Mouse (Mus musculus) right cerebral cortex, postnatal 14 days (tissue): Measurements from ENCODE around the gene Ccdc189.

ENCODE experiments used
- DNase-seq: peaks from one replicate; pipeline ENCODE4 v3.0.0; 2022

The Ccdc189 gene

GRCm38 (mm10) chr7:127589637-127590036 is 1.2 kb upstream of the Ccdc189 start:
- DNase-seq = peak; percentile 2

- DNase-seq = peak; percentile 27
These were observed 506 bp upstream of the Ccdc189 start for GRCm38 (mm10) chr7:127588901-127589300.

- DNase-seq = no peak
These were observed 1.2 kb downstream of the Ccdc189 start for GRCm38 (mm10) chr7:127587196-127587595.

DNA sequence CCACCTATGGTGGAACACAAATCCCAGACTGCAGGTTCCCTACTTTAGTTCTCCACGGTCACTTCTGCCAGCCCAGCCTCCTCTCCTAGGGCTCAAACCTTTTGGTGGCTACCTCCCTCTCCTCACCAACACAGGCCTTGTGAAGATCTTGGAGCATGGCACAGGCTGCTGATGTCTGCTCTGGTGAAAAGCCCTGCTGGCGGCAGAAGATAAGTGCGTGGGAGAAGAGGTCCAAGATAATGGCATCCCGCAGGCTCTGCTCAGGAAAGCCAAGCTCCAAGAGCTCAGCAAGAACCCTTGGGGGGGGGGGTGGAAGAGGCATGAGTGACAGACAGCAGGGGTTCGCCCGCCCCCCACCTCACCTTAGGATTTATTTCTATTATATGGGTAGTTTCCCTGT is 2.2 kb downstream of the Ccdc189 start:
- DNase-seq = no peak

GRCm38 (mm10) chr7:127585031-127585430 is 3.4 kb downstream of the Ccdc189 start:
- no peak for DNase-seq

DNA sequence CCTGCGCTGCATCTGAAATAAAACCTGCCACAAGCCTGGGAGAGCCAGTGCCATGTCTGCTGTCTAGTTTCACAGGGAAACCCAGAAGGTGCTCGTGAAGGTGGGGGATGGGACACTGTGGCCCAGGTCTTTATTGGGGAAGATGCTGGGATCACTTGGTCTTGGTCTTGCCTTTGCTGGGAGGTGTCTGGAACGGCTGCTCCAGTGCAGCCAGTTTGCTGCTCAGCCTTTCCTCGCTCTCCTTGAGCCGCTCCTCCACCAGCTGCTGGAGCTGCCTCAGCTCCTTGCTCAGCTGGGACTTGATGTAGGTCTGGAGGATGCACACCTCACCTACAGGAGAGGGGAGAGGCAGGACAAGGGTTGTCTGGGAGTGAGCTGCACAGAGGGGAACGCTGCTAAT is 5.1 kb downstream of the Ccdc189 start:
- DNase-seq = no peak

GRCm38 (mm10) chr7:127574115-127574514 is 14.3 kb downstream of the Ccdc189 start:
- no peak for DNase-seq

- DNase-seq = no peak
These were observed 14.8 kb downstream of the Ccdc189 start for GRCm38 (mm10) chr7:127573503-127574008.

DNA sequence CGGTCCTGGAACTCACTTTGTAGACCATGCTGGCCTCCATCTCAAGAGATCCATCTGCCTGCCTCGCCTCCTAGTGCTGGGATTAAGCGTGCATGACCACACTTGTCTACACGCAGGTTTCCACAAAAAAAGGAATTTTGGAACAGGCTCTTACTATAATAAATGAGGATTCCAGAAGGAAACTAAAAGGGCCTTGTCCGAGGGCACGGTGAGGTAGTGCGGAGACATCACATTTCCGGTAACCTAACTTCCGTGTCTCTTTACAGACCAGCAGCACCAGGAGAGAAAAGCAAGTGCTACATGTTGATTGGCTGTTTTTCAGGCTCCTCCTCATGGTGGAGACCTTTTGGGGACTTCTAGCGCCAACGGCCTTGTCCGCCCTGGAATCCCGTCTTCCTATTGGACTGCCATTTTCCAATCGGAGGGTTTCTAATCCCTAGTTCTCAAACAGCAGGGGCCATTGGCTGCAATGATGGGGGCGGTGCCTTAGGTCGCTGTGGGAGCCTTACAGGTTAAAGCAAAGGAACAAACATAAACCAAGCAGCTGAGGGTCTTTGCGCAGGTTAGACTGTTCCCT is 15.4 kb downstream of the Ccdc189 start, which contains the start of gene Phkg2:
Gene Phkg2 (plus strand): TSS at position 446 of the 577 bp plus-strand sequence.
- peak; percentile 82 for DNase-seq

DNA sequence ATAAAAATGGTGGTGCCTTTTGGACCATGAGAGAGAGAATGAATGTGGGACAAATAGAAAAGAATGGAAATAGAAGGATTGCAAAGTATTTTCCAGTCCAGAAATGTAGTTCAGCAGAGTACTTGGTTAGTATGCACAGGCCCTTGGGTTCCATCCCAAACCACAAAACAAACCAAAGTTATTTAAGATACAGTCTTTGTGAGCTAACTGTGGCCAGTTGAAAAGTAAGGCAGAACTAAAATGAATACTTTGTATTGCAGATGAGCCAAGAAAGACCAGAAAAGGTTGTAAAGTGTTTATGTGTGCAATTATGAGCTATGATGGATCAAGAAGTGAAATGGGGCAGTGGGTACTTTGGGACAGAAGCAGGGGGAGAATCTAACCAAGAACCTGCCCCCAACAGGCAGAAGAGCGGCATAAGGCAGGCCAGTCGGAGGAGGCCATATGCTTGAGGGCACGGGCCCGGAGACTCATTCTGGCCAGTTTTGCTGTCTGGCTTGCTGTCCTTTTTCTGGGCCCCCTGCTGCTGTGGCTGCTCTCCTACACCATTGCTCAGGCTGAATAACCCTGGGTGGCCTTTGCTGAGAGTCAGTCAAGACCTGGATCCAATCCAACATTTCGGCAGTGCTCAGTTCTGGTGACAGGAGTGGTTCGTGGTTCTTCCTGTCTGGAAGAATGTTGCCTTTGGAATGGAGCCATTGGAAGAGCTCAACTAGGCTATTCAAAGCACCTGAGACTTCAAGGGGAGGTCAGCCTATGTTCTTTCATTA is 23.8 kb downstream of the Ccdc189 start:
- DNase-seq = no peak

DNA sequence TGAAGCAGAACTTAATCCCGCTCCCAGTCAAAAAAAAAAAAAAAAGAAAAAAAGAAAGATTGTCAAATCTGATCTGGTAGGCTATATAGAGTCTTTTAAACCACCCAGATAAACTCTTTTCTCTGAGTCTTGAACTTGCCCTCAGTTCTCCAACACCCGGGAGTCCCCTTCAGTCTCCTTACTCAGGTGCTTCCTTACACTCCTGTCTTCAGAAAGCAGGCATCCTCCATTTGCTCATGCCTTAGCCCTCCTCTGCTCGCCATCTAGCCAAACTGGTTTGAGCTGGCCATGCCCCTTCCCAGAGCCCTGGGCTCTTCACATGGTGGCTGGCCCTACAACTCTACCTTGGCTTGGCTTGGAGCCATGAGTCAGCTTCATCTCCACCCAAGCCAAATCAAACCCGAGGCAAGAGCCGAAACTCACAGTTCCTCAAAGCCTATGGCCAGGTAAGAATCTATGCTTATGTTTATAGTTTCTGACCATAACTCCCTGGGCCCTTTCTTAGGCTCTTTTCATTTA is 27.0 kb downstream of the Ccdc189 start, which contains the start of gene Tmem265:
Gene Tmem265 (plus strand): TSS at position 51 of the 519 bp plus-strand sequence.
- DNase-seq = no peak

DNA sequence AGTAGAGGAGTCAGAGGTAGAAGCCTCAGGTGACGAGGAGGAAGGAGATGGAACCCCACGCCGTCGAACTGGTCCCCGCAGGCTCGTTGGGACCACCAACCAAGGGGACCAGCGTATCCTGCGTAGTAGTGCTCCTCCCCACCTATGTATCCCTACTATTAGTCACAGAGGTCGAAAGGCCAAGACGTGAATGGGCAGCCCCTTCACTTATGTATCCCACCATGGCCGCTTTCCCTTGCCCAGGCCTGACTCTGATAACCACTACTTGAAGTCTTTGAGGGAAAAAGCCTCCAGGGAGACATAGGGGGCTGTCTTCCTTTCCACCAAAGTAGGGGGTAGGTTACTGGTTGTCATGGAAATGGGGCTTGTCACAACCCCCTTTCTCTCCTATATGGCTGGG is 27.8 kb downstream of the Ccdc189 start:
- DNase-seq = no peak

DNA sequence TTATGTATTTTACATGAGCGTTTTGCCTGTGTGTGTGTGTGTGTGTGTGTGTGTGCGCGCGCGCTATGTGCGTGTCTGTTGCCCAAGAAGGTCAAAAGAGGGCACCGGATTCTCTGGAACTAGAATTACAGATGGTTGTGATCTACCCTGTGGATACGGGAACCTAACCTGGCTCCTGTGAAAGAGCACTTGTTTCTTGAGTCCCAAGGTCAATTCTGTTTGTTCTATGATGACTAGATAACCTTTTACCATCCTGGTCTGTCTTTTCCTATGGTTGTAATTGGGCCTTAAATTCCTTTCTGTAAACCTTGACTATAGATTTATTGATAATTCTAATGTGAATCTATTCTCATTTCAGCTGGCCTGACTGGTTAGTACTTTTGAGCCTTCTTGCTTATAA is 36.8 kb downstream of the Ccdc189 start:
- DNase-seq = no peak

GRCm38 (mm10) chr7:127549116-127549835 is 39.1 kb downstream of the Ccdc189 start:
- DNase-seq = no peak

- DNase-seq = no peak
These were observed 46.7 kb downstream of the Ccdc189 start for GRCm38 (mm10) chr7:127541671-127542070.
